Mouse (Mus musculus) left cerebral cortex, postnatal 14 days (tissue): ENCODE results near the gene Ppp1r14b. TPM values are rescaled to one million over a fixed set of nuclear protein-coding genes. Genes with fewer than 3 reads are reported as not detected.

ENCODE experiments used
- DNase-seq, 2 experiments: peaks; one replicate each; pipeline ENCODE4 v3.0.0; 2021 to 2022; ENCODE audit warnings: low spot score in 2 of 2, mixed read lengths in 1 of 2
- intact Hi-C: fragments of 180-260 bp; cut with DNase I; formaldehyde crosslinking; loops from one replicate; pipeline ENCODE4 v1.15.1; 2025
- total RNA-seq, 2 experiments: library from RNA; stranded (reverse); gene quantifications; 2 replicates each; pipeline ENCODE4 v1.2.3; 2021

Ppp1r14b gene
- total RNA-seq, 2 experiments from 2014 or later = 55.4 to 71.5 TPM

- no peak for DNase-seq
- intact Hi-C loops = no loop called here
Measured at GRCm38 (mm10) chr19:6970460-6971085, 4.2 kb upstream of the Ppp1r14b start.

- intact Hi-C loops = no loop called here
Measured at GRCm38 (mm10) chr19:6971644-6972043, 3.1 kb upstream of the Ppp1r14b start.

GRCm38 (mm10) chr19:6972247-6972917 lies 2.4 kb upstream of the Ppp1r14b start:
- DNase-seq = no peak
- intact Hi-C loops = no loop called here

More at GRCm38 (mm10) chr19:6971644-6972043, 3.1 kb upstream of the Ppp1r14b start:
- no peak for DNase-seq

- intact Hi-C loops = no loop called here
- no peak for DNase-seq
Measured at GRCm38 (mm10) chr19:6973581-6974190, 1.1 kb upstream of the Ppp1r14b start.

- intact Hi-C loops = loop anchor here (5.0 kb wide), 2 partner anchors 34 to 54 kb away; partner anchors contain the start of genes Bad, Esrra and Gpr137
- peak; percentile 72 to 89 for DNase-seq
Measured at GRCm38 (mm10) chr19:6975537-6976521, 1.1 kb downstream of the Ppp1r14b start, which contains the start of gene Plcb3. Plcb3 (minus strand) TSS chr19:6976470.

- intact Hi-C loops = loop anchor here (5.0 kb wide), 2 partner anchors 36 to 56 kb away; partner anchors contain the start of genes Bad, Esrra and Gpr137
- no peak for DNase-seq
Measured at GRCm38 (mm10) chr19:6977759-6978638, 3.2 kb downstream of the Ppp1r14b start.

- no peak for DNase-seq
- intact Hi-C loops = loop anchor here (5.0 kb wide), 2 partner anchors 36 to 56 kb away; partner anchors contain the start of genes Bad, Esrra and Gpr137
Measured at GRCm38 (mm10) chr19:6978639-6978974, 3.8 kb downstream of the Ppp1r14b start.

- DNase-seq = peak in 1 of 2 experiments; percentile 52
- intact Hi-C loops = loop anchor here (5.0 kb wide), 2 partner anchors 37 to 57 kb away; partner anchors contain the start of genes Bad, Esrra and Gpr137
Measured at GRCm38 (mm10) chr19:6979001-6979479, 4.3 kb downstream of the Ppp1r14b start.

GRCm38 (mm10) chr19:6979486-6980380 lies 5.0 kb downstream of the Ppp1r14b start:
- intact Hi-C loops = loop anchor here (5.0 kb wide), 2 partner anchors 37 to 57 kb away; partner anchors contain the start of genes Bad, Esrra and Gpr137
- DNase-seq = peak; percentile 99 to 100

GRCm38 (mm10) chr19:6980381-6981093 lies 5.8 kb downstream of the Ppp1r14b start, which contains the start of gene Fkbp2:
Fkbp2 (minus strand) TSS chr19:6980501.
- DNase-seq = peak; percentile 98 to 99
- intact Hi-C loops = no loop called here

- intact Hi-C loops = no loop called here
- no peak for DNase-seq
Measured at GRCm38 (mm10) chr19:6981465-6981864, 6.7 kb downstream of the Ppp1r14b start.

GRCm38 (mm10) chr19:6983621-6984020 lies 8.9 kb downstream of the Ppp1r14b start:
- DNase-seq = no peak
- intact Hi-C loops = no loop called here

GRCm38 (mm10) chr19:6985300-6985699 lies 10.5 kb downstream of the Ppp1r14b start:
- intact Hi-C loops = no loop called here
- DNase-seq = no peak

GRCm38 (mm10) chr19:6985951-6986708 lies 11.4 kb downstream of the Ppp1r14b start:
- intact Hi-C loops = no loop called here
- DNase-seq = no peak

- intact Hi-C loops = no loop called here
Measured at GRCm38 (mm10) chr19:6987061-6987903, 12.5 kb downstream of the Ppp1r14b start, which contains the start of gene Vegfb. Vegfb (minus strand) TSS chr19:6987651.

More at GRCm38 (mm10) chr19:6987061-6987903, 12.5 kb downstream of the Ppp1r14b start, which contains the start of gene Vegfb:
- peak in 1 of 2 experiments; percentile 51 for DNase-seq
